Mouse (Mus musculus): Measurements from ENCODE around the gene Hspa8.
"Not testable (repeated sequence)": the region's sequence is repeated elsewhere in the genome, so short reads cannot be mapped to it uniquely, and the experiment has no call there.

Gene Hspa8

GRCm38 (mm10) chr9:40783641-40784373 is 17.0 kb upstream of the Hspa8 start:
- DNase-seq (ENCODE audit: low spot score in 2 of 2), result no peak

GRCm38 (mm10) chr9:40784374-40784967 is 16.3 kb upstream of the Hspa8 start:
- DNase-seq (ENCODE audit: low spot score in 2 of 2), result no peak

GRCm38 (mm10) chr9:40785452-40785851 is 15.3 kb upstream of the Hspa8 start:
- no peak for DNase-seq (ENCODE audit: low spot score in 2 of 2)

- DNase-seq (ENCODE audit: low spot score in 2 of 2), result not testable (repeated sequence)
These were observed 14.0 kb upstream of the Hspa8 start for GRCm38 (mm10) chr9:40786820-40787219.

GRCm38 (mm10) chr9:40791864-40792633 is 8.7 kb upstream of the Hspa8 start:
- no peak for DNase-seq (ENCODE audit: low spot score in 2 of 2)

GRCm38 (mm10) chr9:40793581-40793980 is 7.2 kb upstream of the Hspa8 start:
- DNase-seq (ENCODE audit: low spot score in 2 of 2), result no peak

- no peak for DNase-seq (ENCODE audit: low spot score in 2 of 2)
These were observed 6.5 kb upstream of the Hspa8 start for GRCm38 (mm10) chr9:40794251-40794650.

- no peak for DNase-seq (ENCODE audit: low spot score in 2 of 2)
These were observed 5.9 kb upstream of the Hspa8 start for GRCm38 (mm10) chr9:40794926-40795325.

- DNase-seq (ENCODE audit: low spot score in 2 of 2), result no peak
These were observed 5.2 kb upstream of the Hspa8 start for GRCm38 (mm10) chr9:40795562-40795961.

GRCm38 (mm10) chr9:40796054-40796453 is 4.7 kb upstream of the Hspa8 start:
- no peak for DNase-seq (ENCODE audit: low spot score in 2 of 2)

GRCm38 (mm10) chr9:40798247-40798960 is 2.4 kb upstream of the Hspa8 start:
- DNase-seq (ENCODE audit: low spot score in 2 of 2), result no peak

- no peak for DNase-seq (ENCODE audit: low spot score in 2 of 2)
These were observed 1.7 kb upstream of the Hspa8 start for GRCm38 (mm10) chr9:40799112-40799511.

GRCm38 (mm10) chr9:40799837-40800501 is 815 bp upstream of the Hspa8 start:
- DNase-seq (ENCODE audit: low spot score in 2 of 2), result peak in 1 of 2 experiments; percentile 66

GRCm38 (mm10) chr9:40801614-40802532 is 1.1 kb downstream of the Hspa8 start:
- not testable (repeated sequence) for DNase-seq (ENCODE audit: low spot score in 2 of 2)

- DNase-seq (ENCODE audit: low spot score in 2 of 2), result not testable (repeated sequence)
These were observed 1.7 kb downstream of the Hspa8 start for GRCm38 (mm10) chr9:40802533-40802875.

- not testable (repeated sequence) for DNase-seq (ENCODE audit: low spot score in 2 of 2)
These were observed 3.8 kb downstream of the Hspa8 start for GRCm38 (mm10) chr9:40804576-40804975.

GRCm38 (mm10) chr9:40805263-40805662 is 4.5 kb downstream of the Hspa8 start:
- peak; percentile 55 to 83 for DNase-seq (ENCODE audit: low spot score in 2 of 2)

GRCm38 (mm10) chr9:40806440-40807288 is 5.9 kb downstream of the Hspa8 start:
- DNase-seq (ENCODE audit: low spot score in 2 of 2), result no peak

GRCm38 (mm10) chr9:40807289-40807920 is 6.6 kb downstream of the Hspa8 start:
- DNase-seq (ENCODE audit: low spot score in 2 of 2), result no peak
